Mouse (Mus musculus): ENCODE measurements around the gene Tle4. TPM values are rescaled to one million over a fixed set of nuclear protein-coding genes. Genes with fewer than 3 reads are reported as not detected.
A peak's percentile ranks its signal among the peaks of the same experiment; 100 is the strongest.

Tle4 gene
- total RNA-seq, 2 experiments from 2014 or later = 61.1 to 63.0 TPM

- intact Hi-C loops (cut with DNase I) = no loop called here
- DNase-seq = no peak
These were observed 61.2 kb downstream of the Tle4 start for GRCm38 (mm10) chr19:14536676-14537075.

GRCm38 (mm10) chr19:14534447-14534846 is 63.4 kb downstream of the Tle4 start:
- no peak for DNase-seq
- intact Hi-C loops (cut with DNase I) = no loop called here

GRCm38 (mm10) chr19:14532861-14533260 is 65.0 kb downstream of the Tle4 start:
- DNase-seq = no peak
- intact Hi-C loops (cut with DNase I) = no loop called here

GRCm38 (mm10) chr19:14520098-14520802 is 77.6 kb downstream of the Tle4 start:
- DNase-seq = no peak
- intact Hi-C loops (cut with DNase I) = no loop called here

- DNase-seq = no peak
- intact Hi-C loops (cut with DNase I) = no loop called here
These were observed 78.7 kb downstream of the Tle4 start for GRCm38 (mm10) chr19:14519186-14519585.

- intact Hi-C loops (cut with DNase I) = no loop called here
These were observed 79.3 kb downstream of the Tle4 start for GRCm38 (mm10) chr19:14518438-14519044.

GRCm38 (mm10) chr19:14516420-14516819 is 81.4 kb downstream of the Tle4 start:
- intact Hi-C loops (cut with DNase I) = no loop called here
- no peak for DNase-seq

More at GRCm38 (mm10) chr19:14518438-14519044, 79.3 kb downstream of the Tle4 start:
- DNase-seq = no peak

GRCm38 (mm10) chr19:14508819-14509218 is 89.0 kb downstream of the Tle4 start:
- intact Hi-C loops (cut with DNase I) = no loop called here
- peak; percentile 40 for DNase-seq

- no peak for DNase-seq
- intact Hi-C loops (cut with DNase I) = no loop called here
These were observed 89.9 kb downstream of the Tle4 start for GRCm38 (mm10) chr19:14507911-14508310.

- DNase-seq = no peak
- intact Hi-C loops (cut with DNase I) = no loop called here
These were observed 90.8 kb downstream of the Tle4 start for GRCm38 (mm10) chr19:14506875-14507670.

- intact Hi-C loops (cut with DNase I) = no loop called here
- DNase-seq = no peak
These were observed 91.8 kb downstream of the Tle4 start for GRCm38 (mm10) chr19:14505885-14506548.

- intact Hi-C loops (cut with DNase I) = no loop called here
These were observed 92.5 kb downstream of the Tle4 start for GRCm38 (mm10) chr19:14505401-14505800.

GRCm38 (mm10) chr19:14503862-14504261 is 94.0 kb downstream of the Tle4 start:
- no peak for DNase-seq
- intact Hi-C loops (cut with DNase I) = no loop called here

More at GRCm38 (mm10) chr19:14505401-14505800, 92.5 kb downstream of the Tle4 start:
- DNase-seq = peak; percentile 82

GRCm38 (mm10) chr19:14502234-14502633 is 95.6 kb downstream of the Tle4 start:
- intact Hi-C loops (cut with DNase I) = no loop called here

GRCm38 (mm10) chr19:14499835-14500425 is 97.9 kb downstream of the Tle4 start:
- no peak for DNase-seq
- intact Hi-C loops (cut with DNase I) = no loop called here

More at GRCm38 (mm10) chr19:14502234-14502633, 95.6 kb downstream of the Tle4 start:
- no peak for DNase-seq

GRCm38 (mm10) chr19:14493047-14493446 is 104.8 kb downstream of the Tle4 start:
- intact Hi-C loops (cut with DNase I) = no loop called here
- DNase-seq = no peak

- intact Hi-C loops (cut with DNase I) = no loop called here
- no peak for DNase-seq
These were observed 110.7 kb downstream of the Tle4 start for GRCm38 (mm10) chr19:14487180-14487579.

- no peak for DNase-seq
- intact Hi-C loops (cut with DNase I) = no loop called here
These were observed 112.7 kb downstream of the Tle4 start for GRCm38 (mm10) chr19:14485176-14485575.

- intact Hi-C loops (cut with DNase I) = no loop called here
- DNase-seq = no peak
These were observed 115.2 kb downstream of the Tle4 start for GRCm38 (mm10) chr19:14482562-14483138.
